Mouse (Mus musculus) heart, embryonic 16.5 days (tissue): ENCODE results near the gene Rgs7. TPM values are rescaled to one million over a fixed set of nuclear protein-coding genes. Genes with fewer than 3 reads are reported as not detected.

ENCODE experiments used
- ATAC-seq: fragments of 200-750 bp; cut with Nextera tagmentation; replicated peaks from 2 replicates; pipeline ENCODE4 v1.8.0; 2017; ENCODE audit warnings: moderate number of reproducible peaks; ENCODE audit not compliant: insufficient read depth, low FRiP score; ENCODE audit errors: extremely low read depth
- H3K27ac ChIP-seq: fragments of 300-500 bp; sonication (generic); 2 replicates; pipeline ENCODE4 v1.5.1; 2014; ENCODE audit warnings: mild to moderate bottlenecking, low read length, control low read depth, moderate library complexity
- H3K27me3 ChIP-seq: fragments of 300-500 bp; sonication (generic); 2 replicates; pipeline ENCODE4 v1.6.1; 2014; ENCODE audit warnings: low read length, mixed read lengths; ENCODE audit not compliant: control insufficient read depth, insufficient read depth
- H3K36me3 ChIP-seq: fragments of 300-500 bp; sonication (generic); 2 replicates; pipeline ENCODE4 v1.6.1; 2014; ENCODE audit not compliant: control insufficient read depth, insufficient read depth
- H3K4me1 ChIP-seq: fragments of 300-500 bp; sonication (generic); 2 replicates; pipeline ENCODE4 v1.6.1; 2014; ENCODE audit warnings: low read length, mixed read lengths; ENCODE audit not compliant: control insufficient read depth, insufficient read depth
- H3K4me2 ChIP-seq: fragments of 300-500 bp; sonication (generic); 2 replicates; pipeline ENCODE4 v1.6.1; 2014; ENCODE audit warnings: low read depth, mild to moderate bottlenecking, control low read depth, low read length
- H3K4me3 ChIP-seq: fragments of 300-500 bp; sonication (generic); 2 replicates; pipeline ENCODE4 v1.5.1; 2014; ENCODE audit warnings: mild to moderate bottlenecking, control low read depth, low read length
- H3K9ac ChIP-seq: fragments of 300-500 bp; sonication (generic); 2 replicates; pipeline ENCODE4 v1.6.1; 2014; ENCODE audit warnings: low read length, control low read depth
- H3K9me3 ChIP-seq: fragments of 300-500 bp; sonication (generic); replicated peaks from 2 replicates; pipeline ENCODE4 v1.6.1; 2016; ENCODE audit warnings: low read length; ENCODE audit not compliant: control insufficient read depth
- whole genome bisulfite sequencing: fragments of 180-500 bp; shearing (Covaris S2); extraction: QIAGEN DNeasy Blood & Tissue Kit; methylation state at CpG from one replicate; pipeline ENCODE4 v1.1.7; 2014; 5-methylcytosine and 5-hydroxymethylcytosine counted together
- polyA plus RNA-seq: library from polyadenylated mRNA; unstranded; fragments of >200 nt; fragmentation: Nextera tagmentation; extraction: Ambion mirVana; gene quantifications from 2 replicates; pipeline ENCODE4 v1.2.1, GENCODE M21; 2015

Gene Rgs7
- polyA plus RNA-seq, 1 experiment from 2014 or later: 0.41 TPM

DNA sequence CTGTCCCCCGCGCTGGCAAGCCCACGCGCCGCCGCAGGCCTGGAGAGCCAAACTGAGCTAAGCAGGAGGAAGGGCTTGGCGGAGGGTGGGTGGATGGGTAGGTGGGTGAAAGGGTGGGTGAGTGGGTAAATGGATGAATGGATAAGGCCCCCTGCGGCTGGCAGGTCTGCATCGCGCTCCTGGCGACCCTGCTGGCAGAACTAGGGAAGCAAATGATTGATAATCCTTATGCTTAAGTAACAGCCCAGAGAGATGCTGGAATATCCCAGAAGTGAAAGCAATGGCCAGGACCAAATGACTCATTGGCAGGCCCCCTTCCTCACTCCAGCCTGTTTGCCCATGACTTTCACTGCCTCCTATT lies 363 bp upstream of the Rgs7 start:
- peaks cover 6% of the 10 kb centered on the region; the same call in 1 of the 2 replicates for H3K4me1 ChIP-seq
- 2% methylated on average over 11 of the region's 11 CpGs for WGBS
- no peak overlapping the region for H3K27ac ChIP-seq
- H3K4me2 ChIP-seq: peak overlapping the region; percentile 99
- no peaks in the 10 kb centered on the region for H3K36me3 ChIP-seq
- peak overlapping the region; percentile 70 for H3K4me3 ChIP-seq
- H3K27me3 ChIP-seq: peaks cover 36% of the 10 kb centered on the region
- H3K9me3 ChIP-seq: no peaks in the 10 kb centered on the region
- ATAC-seq: no peak
- H3K9ac ChIP-seq: peak overlapping the region; percentile 62

DNA sequence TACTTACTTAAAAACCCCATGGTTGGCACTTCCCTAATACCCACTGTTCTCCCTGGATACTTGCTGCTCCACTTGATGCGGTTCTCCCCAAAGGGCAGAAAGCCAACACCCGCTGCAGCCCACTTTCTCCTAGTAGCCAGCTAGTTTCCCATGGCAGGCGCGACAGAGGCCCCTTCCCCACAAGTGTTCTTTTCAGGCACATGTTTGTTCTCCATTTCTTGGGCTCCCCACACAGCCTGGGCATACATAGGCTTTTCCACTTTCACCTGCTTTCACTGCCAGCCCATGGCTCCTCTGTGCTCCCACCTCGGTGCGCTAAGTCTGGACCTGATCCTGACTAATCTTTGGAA lies 814 bp downstream of the Rgs7 start:
- no peak overlapping the region for H3K27ac ChIP-seq
- H3K27me3 ChIP-seq: peaks cover 36% of the 10 kb centered on the region
- H3K9ac ChIP-seq: no peak overlapping the region
- WGBS: 17% methylated on average over 6 of the region's 6 CpGs
- H3K4me2 ChIP-seq: peak overlapping the region; percentile 99
- H3K4me1 ChIP-seq: peaks cover 6% of the 10 kb centered on the region; the same call in 1 of the 2 replicates
- peak overlapping the region; percentile 70 for H3K4me3 ChIP-seq
- no peak for ATAC-seq
- no peaks in the 10 kb centered on the region for H3K9me3 ChIP-seq
- no peaks in the 10 kb centered on the region for H3K36me3 ChIP-seq

DNA sequence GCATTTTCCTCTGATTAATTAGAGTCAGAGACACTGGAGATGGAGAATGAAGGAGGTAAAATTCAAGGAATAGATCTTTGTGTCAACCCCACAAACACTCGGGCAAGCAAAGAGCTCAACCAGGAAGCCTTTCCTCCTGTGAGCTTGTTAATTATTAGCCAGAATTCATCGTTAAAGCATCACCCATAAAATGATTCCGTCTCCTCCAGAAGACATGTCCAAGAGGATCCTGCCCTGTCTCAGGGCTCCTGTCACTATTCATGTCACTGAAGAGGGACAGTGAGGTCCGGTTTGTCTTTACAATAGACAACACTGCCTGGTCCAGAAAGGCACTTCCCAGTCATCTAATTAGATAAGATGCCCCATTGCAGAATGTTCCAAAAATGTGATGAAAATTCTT lies 7.2 kb downstream of the Rgs7 start:
- Histone ChIP-seq H3K27ac (no peak overlapping the region), H3K4me1 (no peaks in the 10 kb centered on the region), H3K9ac (no peak overlapping the region), H3K9me3 (no peaks in the 10 kb centered on the region), H3K4me2 (no peak overlapping the region), H3K36me3 (no peaks in the 10 kb centered on the region), H3K4me3 (no peak overlapping the region), H3K27me3 (no peaks in the 10 kb centered on the region)
- no peak for ATAC-seq
- WGBS: 76% methylated on average over 4 of the region's 4 CpGs

DNA sequence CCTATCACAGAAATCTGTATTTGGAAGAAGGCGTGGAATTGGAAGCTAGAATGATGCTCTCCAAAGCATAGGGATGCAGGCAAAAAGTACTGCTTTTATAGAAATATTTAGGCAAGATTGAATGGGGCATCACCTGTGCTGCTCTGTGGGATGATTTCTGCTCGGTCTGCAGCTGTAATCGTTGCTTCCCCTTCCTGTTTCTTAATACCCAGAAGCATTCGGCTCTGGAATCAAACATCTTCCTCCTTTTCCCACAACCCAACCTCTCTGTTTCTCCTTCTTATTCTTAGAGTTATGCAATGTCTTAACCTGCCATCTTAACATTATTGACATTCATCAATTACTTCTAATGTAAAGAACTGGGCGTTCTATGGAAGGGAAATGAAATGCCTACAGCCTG lies 19.2 kb downstream of the Rgs7 start:
- ATAC-seq: no peak
- H3K4me1 ChIP-seq: no peaks in the 10 kb centered on the region
- 71% methylated on average over 5 of the region's 5 CpGs for WGBS

DNA sequence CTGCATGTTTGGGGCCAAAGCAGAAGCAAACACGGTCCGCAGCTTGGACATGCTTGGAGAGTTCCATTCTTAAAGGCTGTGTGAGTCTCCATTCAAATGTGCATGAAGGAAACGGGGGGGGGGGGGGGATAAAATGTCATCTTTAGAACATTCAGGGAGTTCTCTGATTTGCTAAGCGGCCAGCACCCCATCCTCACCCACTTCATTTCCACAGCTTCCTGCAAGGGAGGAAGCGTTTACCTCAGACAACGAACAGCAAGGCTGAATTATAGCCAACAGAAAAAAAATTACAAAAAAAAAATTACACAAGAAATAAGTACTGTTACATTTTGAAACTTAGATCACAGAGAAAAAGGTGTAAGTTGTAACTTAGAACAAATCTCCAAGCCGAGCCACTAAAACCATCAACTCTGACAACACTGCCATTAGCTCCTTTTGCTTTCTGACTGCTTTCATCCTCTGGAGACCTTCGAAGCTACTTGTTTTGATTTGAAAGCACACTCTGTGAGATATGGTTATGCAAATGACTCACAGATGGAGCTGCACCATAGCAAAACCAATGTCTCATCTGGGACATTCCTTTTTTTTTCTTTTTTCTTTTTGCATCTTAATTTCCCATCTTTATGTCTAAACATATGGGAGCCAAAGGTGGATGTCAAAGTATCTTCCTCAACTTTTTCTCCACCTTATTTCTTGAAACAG lies 23.1 kb downstream of the Rgs7 start:
- Histone ChIP-seq H3K4me2 (no peak overlapping the region), H3K4me1 (no peaks in the 10 kb centered on the region), H3K36me3 (no peaks in the 10 kb centered on the region), H3K4me3 (no peak overlapping the region), H3K27me3 (no peaks in the 10 kb centered on the region), H3K27ac (no peak overlapping the region), H3K9ac (no peak overlapping the region), H3K9me3 (no peaks in the 10 kb centered on the region)
- no peak for ATAC-seq
- WGBS: 65% methylated on average over 8 of the region's 8 CpGs

More for the DNA sequence above, 19.2 kb downstream of the Rgs7 start:
- no peaks in the 10 kb centered on the region for H3K27me3 ChIP-seq
- no peak overlapping the region for H3K4me3 ChIP-seq
- H3K9me3 ChIP-seq: no peaks in the 10 kb centered on the region
- H3K4me2 ChIP-seq: no peak overlapping the region
- H3K36me3 ChIP-seq: no peaks in the 10 kb centered on the region
- no peak overlapping the region for H3K9ac ChIP-seq
- H3K27ac ChIP-seq: no peak overlapping the region

DNA sequence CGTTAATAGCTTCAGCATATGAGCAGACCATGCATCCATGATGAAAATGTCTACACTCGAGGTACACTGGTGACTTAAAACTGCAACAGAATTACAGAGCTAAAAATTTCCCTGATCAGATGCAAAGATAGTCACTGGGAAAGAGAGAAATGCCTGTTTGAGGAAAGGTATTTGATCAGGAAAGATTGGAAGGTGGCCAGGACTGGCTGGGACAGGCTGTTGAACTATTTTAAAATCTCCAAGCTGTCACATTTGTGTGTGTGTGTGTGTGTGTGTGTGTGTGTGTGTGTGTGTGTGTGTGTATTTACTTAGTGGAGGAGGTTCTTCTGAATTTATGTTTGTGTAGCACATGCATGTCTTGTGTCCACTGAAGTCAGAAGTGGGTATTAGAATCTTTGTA lies 27.7 kb downstream of the Rgs7 start:
- H3K4me3 ChIP-seq: no peak overlapping the region
- H3K36me3 ChIP-seq: no peaks in the 10 kb centered on the region
- H3K27ac ChIP-seq: no peak overlapping the region
- H3K9me3 ChIP-seq: no peaks in the 10 kb centered on the region
- ATAC-seq: no peak
- H3K9ac ChIP-seq: no peak overlapping the region
- WGBS: 68% methylated on average over 2 of the region's 2 CpGs
- no peaks in the 10 kb centered on the region for H3K27me3 ChIP-seq
- no peak overlapping the region for H3K4me2 ChIP-seq
- H3K4me1 ChIP-seq: no peaks in the 10 kb centered on the region

DNA sequence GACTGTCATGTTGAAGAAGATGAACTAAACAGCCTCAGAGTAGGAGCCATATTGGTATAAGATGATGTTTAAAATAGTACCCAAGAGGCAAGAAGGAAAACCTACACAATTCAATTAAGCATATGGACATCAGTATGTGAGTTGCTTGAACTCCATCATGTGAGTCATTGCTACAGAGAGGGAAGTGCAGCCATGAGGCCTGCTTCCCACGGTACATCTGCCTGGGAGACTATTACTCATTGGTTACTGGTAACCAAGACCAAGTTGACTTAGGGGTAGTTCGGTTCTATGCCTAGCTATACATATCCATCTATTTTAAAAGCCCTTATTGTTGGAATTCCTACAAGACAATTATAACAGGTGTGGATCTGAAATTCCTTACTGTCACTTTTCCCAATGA lies 29.9 kb downstream of the Rgs7 start:
- Histone ChIP-seq H3K9me3 (no peaks in the 10 kb centered on the region), H3K36me3 (no peaks in the 10 kb centered on the region), H3K9ac (no peak overlapping the region), H3K4me3 (no peak overlapping the region), H3K27me3 (no peaks in the 10 kb centered on the region), H3K27ac (no peak overlapping the region), H3K4me1 (no peaks in the 10 kb centered on the region), H3K4me2 (no peak overlapping the region)
- WGBS: 76% methylated on average over 2 of the region's 2 CpGs
- ATAC-seq: no peak

DNA sequence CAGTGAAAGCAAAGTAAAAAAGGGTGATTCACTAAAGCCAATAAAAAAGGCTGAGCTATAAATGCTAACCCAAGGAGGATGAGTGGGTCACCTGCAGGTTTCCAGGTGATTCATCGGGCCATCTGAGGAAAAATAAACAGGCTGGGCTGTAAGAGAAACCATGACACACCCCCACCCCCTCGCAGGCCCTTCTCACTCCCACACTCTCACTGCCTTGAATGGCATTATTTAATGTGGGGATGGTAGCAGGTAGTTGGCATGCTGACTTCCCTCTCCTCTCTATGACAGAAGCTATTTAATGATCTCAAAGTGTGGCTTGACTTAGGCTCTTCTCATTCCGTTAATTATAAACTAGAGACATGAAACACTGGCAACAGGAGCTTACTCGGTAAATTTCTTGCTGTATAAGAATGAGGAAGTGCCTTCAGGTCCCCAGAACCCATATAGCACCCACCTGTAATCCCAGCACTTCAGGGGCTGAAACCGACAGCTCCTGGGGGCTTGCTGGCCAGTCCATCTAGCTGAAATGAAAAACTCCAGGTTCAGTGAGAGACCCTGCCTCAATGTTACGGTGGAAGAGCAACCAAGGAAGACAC lies 38.2 kb downstream of the Rgs7 start:
- Histone ChIP-seq H3K9me3 (no peaks in the 10 kb centered on the region), H3K27ac (no peak overlapping the region), H3K4me3 (no peak overlapping the region), H3K36me3 (no peaks in the 10 kb centered on the region), H3K4me1 (no peaks in the 10 kb centered on the region), H3K4me2 (no peak overlapping the region), H3K9ac (no peak overlapping the region), H3K27me3 (no peaks in the 10 kb centered on the region)
- no peak for ATAC-seq
- WGBS: 76% methylated on average over 6 of the region's 6 CpGs

DNA sequence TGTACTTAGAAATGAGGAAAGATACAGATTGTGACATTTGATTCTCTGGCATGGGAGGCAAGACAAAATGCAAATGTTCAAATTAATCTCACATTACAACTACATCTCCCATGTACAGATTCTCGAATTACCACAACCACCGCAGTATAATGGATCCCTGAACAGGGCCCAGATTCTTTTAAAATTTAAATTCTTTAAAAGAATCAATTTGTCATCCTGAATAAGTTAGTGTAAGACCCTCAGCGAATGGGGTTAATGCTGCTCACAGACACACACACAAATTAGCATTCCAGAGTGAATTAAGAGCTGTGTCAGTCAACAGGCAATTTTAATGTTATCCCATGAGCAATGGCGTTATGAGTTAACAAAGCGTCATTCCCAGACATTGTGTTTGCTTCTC lies 44.3 kb downstream of the Rgs7 start:
- Histone ChIP-seq H3K27me3 (no peaks in the 10 kb centered on the region), H3K36me3 (no peaks in the 10 kb centered on the region), H3K4me2 (no peak overlapping the region), H3K9me3 (no peaks in the 10 kb centered on the region), H3K9ac (no peak overlapping the region), H3K4me1 (no peaks in the 10 kb centered on the region), H3K27ac (no peak overlapping the region), H3K4me3 (no peak overlapping the region)
- no peak for ATAC-seq
- 76% methylated on average over 5 of the region's 5 CpGs for WGBS
